Mouse (Mus musculus) neutrophil, adult 59 days (primary cell): ENCODE measurements around the gene Garem2. TPM values are rescaled to one million over a fixed set of nuclear protein-coding genes. Genes with fewer than 3 reads are reported as not detected.

Experiments used
- total RNA-seq, 2 experiments: library from RNA; stranded (reverse); gene quantifications; 1 replicate in 1 of 2; 2 replicates in 1 of 2; pipeline ENCODE4 v1.2.4; 2023

Gene Garem2
- total RNA-seq, result not detected

DNA sequence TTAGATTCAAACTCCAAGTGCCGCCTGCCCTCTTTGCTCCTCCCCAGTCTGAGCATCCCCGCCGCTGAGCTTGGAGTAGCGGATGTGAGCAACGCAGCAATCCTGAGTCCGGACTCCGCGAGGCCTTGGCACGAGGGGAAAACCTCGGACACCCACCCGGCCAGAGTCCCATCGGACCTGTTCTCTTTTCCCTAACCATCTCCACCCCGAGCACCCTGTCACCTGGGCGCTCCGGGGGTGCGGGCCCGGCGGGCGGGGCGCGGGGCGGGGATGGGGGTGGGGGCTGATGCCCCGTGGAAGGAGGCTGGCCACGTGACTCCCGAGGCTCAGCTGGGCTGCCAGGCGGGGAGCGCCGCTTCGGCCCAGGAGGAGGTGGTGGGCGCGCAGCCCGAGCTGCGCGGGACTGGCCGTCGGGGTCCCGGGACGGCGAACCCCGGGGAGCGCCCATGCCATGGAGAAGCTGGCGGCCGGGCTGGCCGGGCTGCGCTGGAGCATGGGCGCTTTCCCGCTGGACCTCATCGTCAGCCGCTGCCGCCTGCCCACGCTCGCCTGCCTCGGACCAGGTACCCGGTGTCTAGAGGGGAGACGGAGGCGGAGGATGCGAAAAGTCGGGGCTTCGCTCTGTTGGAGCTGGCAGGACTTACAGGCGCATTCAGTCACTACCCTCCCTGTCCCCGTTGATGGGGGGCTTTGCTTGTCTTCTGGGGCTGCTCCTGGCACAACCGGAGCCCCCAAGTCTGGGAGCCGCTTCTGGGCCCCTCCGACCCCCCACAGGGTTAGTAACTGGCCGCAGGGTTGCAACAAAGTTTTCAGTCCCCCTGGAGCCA, at the start of gene Garem2:
TSS of gene Garem2 (plus strand) at position 321 of the 827 bp plus-strand sequence.

DNA sequence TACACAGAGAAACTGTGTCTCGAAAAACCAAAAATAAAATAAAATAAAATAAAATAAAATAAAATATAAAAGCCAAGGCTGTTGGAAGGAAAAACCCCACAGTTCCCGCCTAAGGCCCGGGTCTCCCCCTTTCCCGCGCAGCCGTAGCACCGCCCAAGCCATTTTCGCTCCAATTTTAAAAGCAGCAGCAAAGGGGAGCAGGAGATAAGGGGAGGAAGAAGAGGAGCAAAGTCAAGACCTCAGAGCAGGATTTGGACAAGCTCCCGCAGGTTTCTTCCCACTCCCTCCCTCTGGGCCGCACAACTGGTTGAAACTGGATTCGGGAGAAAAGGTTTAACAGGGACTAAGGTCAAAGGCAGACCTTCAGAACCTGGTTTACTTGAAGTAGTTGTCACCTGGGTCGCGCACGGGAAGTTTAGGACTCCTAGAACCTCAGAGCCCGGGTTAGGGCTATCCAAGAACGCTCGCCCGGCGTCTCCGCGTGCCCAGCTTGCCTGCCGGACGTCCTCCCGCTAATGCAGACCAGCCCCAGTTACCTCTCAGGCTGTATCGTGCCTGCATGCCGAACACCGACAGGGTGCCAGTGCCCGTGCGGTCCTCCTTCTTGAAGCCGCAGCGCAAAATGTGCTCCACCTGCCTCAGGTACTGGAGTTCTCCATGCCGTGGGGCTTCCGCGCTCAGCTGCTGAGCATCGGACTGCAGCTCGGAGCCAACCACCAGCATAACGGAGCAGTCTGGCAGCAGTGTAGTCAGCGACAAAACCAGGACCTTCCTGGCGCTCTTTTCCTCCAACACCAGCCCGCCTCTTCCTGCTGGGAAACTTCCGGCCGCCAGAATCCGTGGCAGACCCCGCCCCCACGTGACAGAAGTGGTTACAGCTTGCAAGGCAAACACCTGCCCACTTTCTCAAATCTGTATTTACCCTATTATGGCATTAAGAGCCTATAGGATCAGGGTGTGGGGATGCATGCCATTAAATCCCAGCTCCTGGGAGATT, 31.8 kb upstream of the Garem2 start, which contains the start of gene Tyms:
TSS of gene Tyms (minus strand) at position 793 of the 997 bp plus-strand sequence.

GRCm38 (mm10) chr5:30105668-30106300, 823 bp downstream of the Garem2 start, which contains the start of gene 3110082J24Rik:
Gene 3110082J24Rik (minus strand): TSS chr5:30106086.

DNA sequence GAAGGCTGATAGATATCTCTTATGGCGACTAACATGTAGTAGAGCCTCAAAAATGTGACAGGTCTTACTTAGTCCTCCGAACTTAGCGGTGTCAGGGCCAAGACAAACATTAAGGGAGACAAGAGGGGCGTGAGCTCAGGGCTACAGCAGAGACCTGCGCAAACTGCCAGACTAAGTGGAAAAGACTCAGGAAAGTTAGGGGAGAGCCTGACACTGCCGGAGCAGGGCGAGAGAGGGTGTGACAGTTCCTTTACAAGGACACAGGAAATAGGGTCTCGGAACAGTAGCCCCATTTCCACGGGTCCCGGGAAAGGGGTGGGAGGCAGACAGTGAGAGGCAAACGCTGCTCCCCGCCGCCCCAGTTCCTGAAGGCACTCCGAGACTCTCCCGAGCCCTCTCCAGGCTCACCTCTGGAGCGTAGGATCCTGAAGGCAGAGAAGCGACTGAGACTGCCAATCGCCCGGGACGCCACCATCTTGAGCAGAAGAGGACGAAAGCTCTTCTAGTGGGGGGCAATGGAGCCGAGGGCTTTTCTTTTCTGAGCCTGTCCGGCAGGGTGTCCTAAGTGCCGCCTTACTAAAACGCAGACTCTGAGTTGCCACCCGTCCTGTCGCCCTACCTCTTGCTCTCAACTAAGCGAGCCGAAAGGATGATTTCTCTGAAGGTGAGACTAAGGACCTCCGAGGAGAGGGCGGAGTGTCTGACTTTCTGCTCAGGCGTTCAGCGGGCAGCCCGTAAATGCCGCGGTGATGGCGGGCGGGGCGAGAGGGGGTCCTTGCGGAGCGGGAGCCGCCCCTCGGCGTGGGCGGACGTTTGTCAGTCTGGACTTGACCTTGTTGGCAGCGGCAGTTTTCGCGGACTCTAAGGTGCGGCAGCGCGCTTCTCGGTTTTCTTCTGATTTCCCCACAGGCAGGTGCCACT, 49.8 kb downstream of the Garem2 start, which contains the start of the genes Hadha and Hadhb:
TSS of gene Hadha (minus strand) at position 689 of the 921 bp plus-strand sequence.
TSS of gene Hadhb (plus strand) at position 775 of the 921 bp plus-strand sequence.

Other genes starting within 250 kb of the Garem2 start
- gene Il6, start 92.0 kb upstream of the Garem2 start, total RNA-seq, result 1 to 10 TPM; 3.8 to 5.0 TPM
- 10 to 100 TPM; 64.3 to 67.4 TPM for gene Tyms, start 31.5 kb upstream of the Garem2 start, total RNA-seq
- not detected for gene 3110082J24Rik, start 925 bp downstream of the Garem2 start, total RNA-seq
- 10 to 100 TPM; 69.7 to 70.1 TPM for gene Hadha, start 50.0 kb downstream of the Garem2 start, total RNA-seq
- gene Hadhb, start 50.1 kb downstream of the Garem2 start, total RNA-seq, result 10 to 100 TPM; 42.7 to 56.3 TPM
- gene Adgrf3, start 100.6 kb downstream of the Garem2 start, total RNA-seq, result not detected
- gene Selenoi, start 127.4 kb downstream of the Garem2 start, total RNA-seq, result 10 to 100 TPM; 12.4 to 12.9 TPM
- not detected for gene Drc1, start 176.2 kb downstream of the Garem2 start, total RNA-seq